Mouse (Mus musculus) left cerebral cortex, postnatal 25 days (tissue): ENCODE measurements at regions not wholly inside any gene's neighbourhood (a gene's known extent, or its start where the extent isn't known, plus 50 kb on each side); places are given as distances from the start of the nearest gene placed in this dataset.
A peak's percentile ranks its signal among the peaks of the same experiment; 100 is the strongest.

Source experiments
- DNase-seq, 2 experiments: peaks; one replicate each; pipeline ENCODE4 v3.0.0; 2022; ENCODE audit warnings: low spot score in 2 of 2, mixed read lengths in 1 of 2
- intact Hi-C: fragments of 180-260 bp; cut with DNase I; formaldehyde crosslinking; loops from one replicate; pipeline ENCODE4 v1.15.1; 2025

GRCm38 (mm10) chr5:56943899-56944298 is 773.9 kb upstream of the Pcdh7 start:
- no peak for DNase-seq

GRCm38 (mm10) chr5:56952799-56953498 is 764.8 kb upstream of the Pcdh7 start:
- intact Hi-C loops = no loop called here
- peak in 1 of 2 experiments; percentile 2 for DNase-seq

More at GRCm38 (mm10) chr5:56943899-56944298, 773.9 kb upstream of the Pcdh7 start:
- intact Hi-C loops = no loop called here
